8 mouse cellular contexts compared by ENCODE assay signal in the genomic region with DNA sequence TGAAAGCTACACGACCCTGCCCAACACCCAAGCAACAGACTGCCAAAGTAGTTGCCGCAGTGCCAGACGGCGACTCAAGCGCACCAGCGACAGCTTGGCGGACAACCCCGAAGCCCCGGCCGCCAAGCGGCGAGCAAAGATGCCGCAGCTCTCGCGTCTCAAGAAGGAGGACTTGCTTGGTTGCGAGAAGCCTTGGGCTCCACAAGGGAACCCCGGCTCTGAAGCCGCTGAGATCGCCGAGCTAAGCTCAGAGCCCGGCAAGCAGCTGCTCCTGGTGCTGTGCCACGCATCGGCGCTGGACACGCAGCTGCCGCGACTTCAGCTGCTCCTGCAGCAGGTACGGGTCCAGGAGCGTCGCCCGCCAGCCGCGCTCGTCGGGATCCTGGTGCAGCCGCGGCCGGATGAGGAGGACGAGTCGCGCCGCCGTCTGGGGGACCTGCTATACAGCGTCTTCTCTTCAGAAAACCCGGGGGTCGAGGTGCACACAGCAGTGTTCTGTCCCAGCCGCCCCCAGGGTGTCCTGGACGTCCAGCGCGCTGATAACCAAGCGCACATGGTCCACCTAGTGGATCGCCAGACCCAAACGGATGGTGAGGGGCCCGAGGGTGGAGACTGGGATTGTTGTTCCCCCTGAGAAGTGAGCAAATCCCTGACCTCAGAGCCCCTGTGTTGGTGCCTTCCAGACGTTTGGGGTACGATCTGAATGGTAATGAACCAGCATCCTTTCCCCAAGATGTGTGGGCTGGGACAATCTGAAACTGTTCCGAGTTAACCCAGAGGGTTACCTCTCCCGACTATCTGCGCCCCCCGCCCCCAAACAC. TPM values are rescaled to one million over a fixed set of nuclear protein-coding genes. Genes with fewer than 3 reads are reported as not detected.
DNase-seq lines count a peak whose midpoint lies in the region; ATAC-seq and TF ChIP-seq lines count a peak whose summit lies in the region.

No protein-coding gene starts in this region.

- TF ChIP-seq POLR2A in spleen, adult 2 months (IDR thresholded peaks at IDR 0.05; ENCODE audit: low read depth, low read length) = no peak
- TF ChIP-seq POLR2A in cortical plate, adult 2 months (IDR thresholded peaks at IDR 0.05; ENCODE audit: extremely low read depth, insufficient read depth, low read length) = no peak

- H3K4me1 ChIP-seq in spleen, adult 2 months (ENCODE audit: control insufficient read depth, insufficient read depth, insufficient read length) = peaks cover 3% of the 10 kb centered on the region; the same call in 1 of the 2 replicates
- H3K4me1 ChIP-seq in cortical plate, adult 2 months (ENCODE audit: control insufficient read depth, insufficient read depth, low read length) = peaks cover 1% of the 10 kb centered on the region; the same call in 1 of the 2 replicates
- H3K4me1 ChIP-seq in kidney, postnatal 0 days (replicated peaks; ENCODE audit: insufficient read depth, low read length) = no peaks in the 10 kb centered on the region
- H3K4me1 ChIP-seq in liver, embryonic 14.5 days (replicated peaks; ENCODE audit: control insufficient read depth in 2 of 2, insufficient read depth in 2 of 2, low read length in 1 of 2) = peaks cover 0 to 4% of the 10 kb centered on the region in 2 experiments; a peak in 1 of 4 replicates

- no peaks in the 10 kb centered on the region for H3K36me3 ChIP-seq in spleen, adult 2 months (ENCODE audit: control insufficient read depth, insufficient read depth, low read length)
- H3K36me3 ChIP-seq in kidney, postnatal 0 days (ENCODE audit: insufficient read depth, low read length) = no peaks in the 10 kb centered on the region
- no peaks in the 10 kb centered on the region for H3K36me3 ChIP-seq in liver, embryonic 14.5 days (replicated peaks; ENCODE audit: control insufficient read depth, insufficient read depth, low read depth)

- TF ChIP-seq CTCF in spleen, adult 2 months (IDR thresholded peaks at IDR 0.05; ENCODE audit: extremely low read depth, insufficient read depth, insufficient read length, insufficient replicate concordance) = peak; percentile 11; the same call in 1 of the 2 replicates
- 0 out of 2 replicates have a peak, but pooled peaks have one; percentile 21 for TF ChIP-seq CTCF in cortical plate, adult 2 months (IDR thresholded peaks at IDR 0.05; ENCODE audit: extremely low read depth, insufficient read depth, low read length)
- TF ChIP-seq CTCF in kidney, postnatal 0 days (IDR thresholded peaks at IDR 0.05; ENCODE audit: low read depth) = peak; percentile 42; the same call in 1 of the 2 replicates
- peak; percentile 19; the same call in 1 of the 2 replicates for TF ChIP-seq CTCF in liver, embryonic 14.5 days (IDR thresholded peaks at IDR 0.05; ENCODE audit: low read depth)

- H3K9me3 ChIP-seq in kidney, postnatal 0 days (replicated peaks; ENCODE audit: low read length) = no peaks in the 10 kb centered on the region
- no peaks in the 10 kb centered on the region for H3K9me3 ChIP-seq in liver, embryonic 14.5 days (ENCODE audit: control insufficient read depth, low read length)

- peaks cover 11% of the 10 kb centered on the region for H3K27me3 ChIP-seq in spleen, adult 2 months (ENCODE audit: control insufficient read depth, insufficient read depth, low read length)
- H3K27me3 ChIP-seq in kidney, postnatal 0 days (ENCODE audit: insufficient read depth, low read length) = peaks cover 13% of the 10 kb centered on the region; the same call in 1 of the 2 replicates
- H3K27me3 ChIP-seq in liver, embryonic 14.5 days (ENCODE audit: control insufficient read depth, insufficient read depth, low read length) = peaks cover 19% of the 10 kb centered on the region

- peak overlapping the region; percentile 62 for H3K4me2 ChIP-seq in kidney, postnatal 0 days (ENCODE audit: low read length)
- H3K4me2 ChIP-seq in liver, embryonic 14.5 days (ENCODE audit: low read depth) = peak overlapping the region; percentile 53

- 0 out of 2 replicates have a peak overlapping the region, but pooled peaks have one; percentile 1 for H3K9ac ChIP-seq in kidney, postnatal 0 days (ENCODE audit: low read depth, low read length)
- H3K9ac ChIP-seq in liver, embryonic 14.5 days (replicated peaks) = 0 out of 2 replicates have a peak overlapping the region, but pooled peaks have one; percentile 21

- WGBS in spleen, adult 2 months = 6% methylated on average over 60 of the region's 60 CpGs
- 3% methylated on average over 60 of the region's 60 CpGs for WGBS in kidney, postnatal 0 days
- 3% methylated on average over 60 of the region's 60 CpGs for WGBS in liver, embryonic 14.5 days (ENCODE audit: insufficient replicate concordance)

- peak in 1 of 2 experiments; percentile 13 for DNase-seq in spleen, adult 2 months (ENCODE audit: low read depth in 1 of 2, low spot score in 2 of 2)
- no peak for DNase-seq in spleen, postnatal 36 days (ENCODE audit: low spot score in 2 of 2)
- peak; percentile 53 for DNase-seq in kidney, postnatal 0 days (ENCODE audit: low spot score)
- no peak for DNase-seq in liver, embryonic 14.5 days (ENCODE audit: low read depth in 3 of 3, low spot score in 3 of 3)
- peak; percentile 78 for DNase-seq in neural tube, embryonic 10.5 days (ENCODE audit: extremely low spot score, low spot score)
- DNase-seq in thymus, postnatal 4 days = peak; percentile 80

- TF ChIP-seq EP300 in liver, embryonic 14.5 days (IDR thresholded peaks at IDR 0.05; ENCODE audit: low read depth) = no peak

- peak; percentile 46 for ATAC-seq in granulocyte monocyte progenitor cell, adult 5-6 weeks (replicated peaks; ENCODE audit: poor library complexity, severe bottlenecking)
- no peak; the same call in 1 of the 2 replicates for ATAC-seq in kidney, postnatal 0 days (replicated peaks; ENCODE audit: low FRiP score, low read depth)
- no peak for ATAC-seq in liver, embryonic 14.5 days (ENCODE audit: insufficient read depth)

- no peak overlapping the region for H3K27ac ChIP-seq in spleen, adult 2 months (ENCODE audit: insufficient read depth, low read length)
- H3K27ac ChIP-seq in cortical plate, adult 2 months (ENCODE audit: insufficient read depth, low read length) = no peak overlapping the region
- no peak overlapping the region for H3K27ac ChIP-seq in kidney, postnatal 0 days
- no peak overlapping the region for H3K27ac ChIP-seq in liver, embryonic 14.5 days

- peak overlapping the region; percentile 53; the same call in 1 of the 2 replicates for H3K4me3 ChIP-seq in spleen, adult 2 months (ENCODE audit: extremely low read depth, insufficient read depth, insufficient read length)
- H3K4me3 ChIP-seq in cortical plate, adult 2 months (ENCODE audit: insufficient read depth, low read length) = peak overlapping the region; percentile 41
- peak overlapping the region; percentile 26 for H3K4me3 ChIP-seq in kidney, postnatal 0 days (replicated peaks; ENCODE audit: low read depth, low read length)
- H3K4me3 ChIP-seq in liver, embryonic 14.5 days (ENCODE audit: insufficient read depth in 1 of 2, low read depth in 2 of 2, low read length in 2 of 2) = peak overlapping the region; percentile 29 to 39; a peak in 3 of 4 replicates

RNA-seq across cellular contexts. Expression of a gene that starts 1.8 kb away (rescaled TPM):
- not detected in 2 replicates for polyA plus RNA-seq in spleen, adult 2 months (2012; rRNA removed)
- 1.5 and 2.0 TPM in 2 replicates for polyA plus RNA-seq in cortical plate, adult 2 months (2012; rRNA removed)
- not detected in 2 replicates for total RNA-seq in granulocyte monocyte progenitor cell, adult 5-6 weeks (2014; fragmentation: Nextera tagmentation)
- not detected in 2 replicates for total RNA-seq in granulocyte monocyte progenitor cell, adult 5-6 weeks (2017)
- 0.21 TPM in 1 of 2 replicates, not detected in the other for polyA plus RNA-seq in kidney, postnatal 0 days (2015; fragmentation: Nextera tagmentation; extraction: Ambion mirVana)
- 0.05 and 0.17 TPM in 2 replicates for polyA plus RNA-seq in liver, embryonic 14.5 days (2012; rRNA removed)
- 0.17 and 0.21 TPM in 2 replicates for polyA plus RNA-seq in liver, embryonic 14.5 days (2014; fragmentation: Nextera tagmentation; extraction: Ambion mirVana)

RNA-seq across cellular contexts. Expression of a gene that starts 27.2 kb away (rescaled TPM):
- 0.07 TPM in 1 of 2 replicates, not detected in the other for polyA plus RNA-seq in spleen, adult 2 months (2012; rRNA removed)
- 11.1 and 11.3 TPM in 2 replicates for polyA plus RNA-seq in cortical plate, adult 2 months (2012; rRNA removed)
- total RNA-seq in granulocyte monocyte progenitor cell, adult 5-6 weeks (2014; fragmentation: Nextera tagmentation) = not detected in 2 replicates
- total RNA-seq in granulocyte monocyte progenitor cell, adult 5-6 weeks (2017) = not detected in 2 replicates
- polyA plus RNA-seq in kidney, postnatal 0 days (2015; fragmentation: Nextera tagmentation; extraction: Ambion mirVana) = 0.70 and 0.88 TPM in 2 replicates
- polyA plus RNA-seq in liver, embryonic 14.5 days (2012; rRNA removed) = 12.1 and 12.3 TPM in 2 replicates
- polyA plus RNA-seq in liver, embryonic 14.5 days (2014; fragmentation: Nextera tagmentation; extraction: Ambion mirVana) = 15.5 and 22.8 TPM in 2 replicates

RNA-seq across cellular contexts. Expression of a gene that starts 45.7 kb away (rescaled TPM):
- 19.8 and 21.1 TPM in 2 replicates for polyA plus RNA-seq in spleen, adult 2 months (2012; rRNA removed)
- 72.1 and 72.5 TPM in 2 replicates for polyA plus RNA-seq in cortical plate, adult 2 months (2012; rRNA removed)
- 88.8 and 122 TPM in 2 replicates for total RNA-seq in granulocyte monocyte progenitor cell, adult 5-6 weeks (2014; fragmentation: Nextera tagmentation)
- total RNA-seq in granulocyte monocyte progenitor cell, adult 5-6 weeks (2017) = 160 and 161 TPM in 2 replicates
- polyA plus RNA-seq in kidney, postnatal 0 days (2015; fragmentation: Nextera tagmentation; extraction: Ambion mirVana) = 123 and 145 TPM in 2 replicates
- polyA plus RNA-seq in liver, embryonic 14.5 days (2012; rRNA removed) = 43.7 and 53.0 TPM in 2 replicates
- 104 and 107 TPM in 2 replicates for polyA plus RNA-seq in liver, embryonic 14.5 days (2014; fragmentation: Nextera tagmentation; extraction: Ambion mirVana)

RNA-seq across cellular contexts. Expression of a gene that starts 57.6 kb away (rescaled TPM):
- 1.2 and 2.1 TPM in 2 replicates for polyA plus RNA-seq in spleen, adult 2 months (2012; rRNA removed)
- polyA plus RNA-seq in cortical plate, adult 2 months (2012; rRNA removed) = 0.08 and 0.13 TPM in 2 replicates
- total RNA-seq in granulocyte monocyte progenitor cell, adult 5-6 weeks (2014; fragmentation: Nextera tagmentation) = not detected in 2 replicates
- total RNA-seq in granulocyte monocyte progenitor cell, adult 5-6 weeks (2017) = not detected in 2 replicates
- 0.03 TPM in 1 of 2 replicates, not detected in the other for polyA plus RNA-seq in kidney, postnatal 0 days (2015; fragmentation: Nextera tagmentation; extraction: Ambion mirVana)
- 0.02 and 0.04 TPM in 2 replicates for polyA plus RNA-seq in liver, embryonic 14.5 days (2012; rRNA removed)
- polyA plus RNA-seq in liver, embryonic 14.5 days (2014; fragmentation: Nextera tagmentation; extraction: Ambion mirVana) = not detected in 2 replicates

Comparison
In these comparisons a context has a peak if more than half of its experiments do, and no peak if none do; other contexts are left out.
1. DNase-seq: peak in kidney, postnatal 0 days (single experiment), neural tube, embryonic 10.5 days (single experiment) and thymus, postnatal 4 days (single experiment); none in spleen, postnatal 36 days (0 of 2) and liver, embryonic 14.5 days (0 of 3).
2. Peak in every context shown above with its lines, with median percentiles within 50 percentile points of each other: H3K4me3 ChIP-seq and CTCF ChIP-seq.